Mouse (Mus musculus): ENCODE measurements around the gene Sytl1.
A peak's percentile ranks its signal among the peaks of the same experiment; 100 is the strongest.

The Sytl1 gene

DNA sequence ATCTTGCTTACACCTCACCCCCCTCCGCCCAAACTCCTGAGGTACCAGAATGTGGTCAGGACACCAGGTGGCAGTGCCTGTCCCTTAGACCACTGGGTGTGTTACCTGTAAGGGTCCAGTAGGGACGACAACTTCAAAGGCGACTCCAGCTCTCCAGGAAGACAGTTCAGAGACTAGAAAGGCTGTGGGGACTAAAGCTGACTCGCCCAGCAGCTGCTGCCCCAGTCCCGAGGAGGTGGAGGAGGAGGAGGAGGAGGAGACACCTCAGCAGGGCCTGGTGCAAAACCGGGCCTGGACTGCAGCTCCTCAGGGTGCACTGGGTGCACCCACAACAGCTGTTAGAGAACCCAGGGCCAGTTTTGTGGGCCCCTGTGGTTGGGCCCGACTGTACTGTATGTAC is at the start of gene Sytl1:
Gene Sytl1, minus strand, starts transcription at position 232 of the 400 bp plus-strand sequence.
- DNase-seq (ENCODE audit: extremely low spot score, low spot score) = no peak

DNA sequence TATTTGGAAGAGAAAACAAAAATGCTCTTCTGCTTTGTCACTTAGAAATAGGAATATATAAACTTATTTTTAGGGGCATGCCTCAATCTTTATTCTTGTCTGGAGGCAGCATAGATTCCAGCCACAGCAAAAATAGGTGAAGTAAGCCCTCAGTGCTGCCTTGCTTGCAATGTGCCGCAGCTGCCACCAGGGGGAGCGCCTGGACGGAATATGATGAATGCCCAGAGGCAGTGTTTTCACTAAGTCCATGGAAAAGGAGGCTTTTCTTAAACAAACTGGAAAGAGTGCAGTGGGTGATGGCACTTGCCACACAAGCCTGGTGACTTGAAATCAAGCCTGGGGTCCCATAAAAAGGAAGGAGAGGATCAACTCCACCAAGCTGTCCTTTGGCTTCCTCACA is 47.0 kb upstream of the Sytl1 start:
- peak; percentile 90 for DNase-seq (ENCODE audit: extremely low spot score, low spot score)

DNA sequence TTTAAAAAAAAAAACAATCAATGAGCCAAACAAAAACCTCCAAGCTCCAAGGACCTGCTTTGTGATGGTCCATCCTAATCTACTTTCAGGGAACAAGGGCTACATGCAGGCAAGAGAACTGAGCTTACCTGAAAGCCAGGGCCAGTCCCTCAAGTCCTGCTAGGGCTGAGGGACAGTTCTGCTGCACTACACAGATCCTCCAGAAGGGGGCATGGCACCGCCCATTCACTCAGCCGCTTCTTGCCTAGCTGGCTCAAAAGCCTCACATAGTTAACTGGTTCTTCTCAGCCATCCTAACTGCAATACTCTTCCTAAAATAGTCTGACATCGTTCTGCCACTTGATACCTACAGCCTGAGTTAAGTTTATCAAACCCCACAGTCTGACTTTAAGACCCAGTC is 44.4 kb upstream of the Sytl1 start:
- peak; percentile 51 for DNase-seq (ENCODE audit: extremely low spot score, low spot score)

DNA sequence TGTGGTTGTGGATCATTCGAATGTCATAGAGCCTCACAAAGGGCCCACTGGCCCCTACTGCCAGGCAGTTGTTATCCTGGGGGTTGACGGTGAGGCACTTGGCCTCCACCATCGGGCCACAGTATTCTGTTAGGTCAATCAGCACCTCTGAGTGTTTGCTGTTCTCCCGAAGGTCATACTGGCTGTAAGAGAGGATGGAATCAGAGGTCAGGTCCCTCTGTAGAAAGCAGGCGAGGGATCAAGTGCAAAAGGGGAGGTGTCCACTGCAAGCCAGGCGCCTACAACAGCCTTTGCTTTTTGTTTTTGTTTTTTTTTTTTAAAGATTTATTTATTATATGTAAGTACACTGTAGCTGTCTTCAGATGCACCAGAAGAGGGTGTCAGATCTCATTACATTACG is 42.9 kb upstream of the Sytl1 start:
- no peak for DNase-seq (ENCODE audit: extremely low spot score, low spot score)

DNA sequence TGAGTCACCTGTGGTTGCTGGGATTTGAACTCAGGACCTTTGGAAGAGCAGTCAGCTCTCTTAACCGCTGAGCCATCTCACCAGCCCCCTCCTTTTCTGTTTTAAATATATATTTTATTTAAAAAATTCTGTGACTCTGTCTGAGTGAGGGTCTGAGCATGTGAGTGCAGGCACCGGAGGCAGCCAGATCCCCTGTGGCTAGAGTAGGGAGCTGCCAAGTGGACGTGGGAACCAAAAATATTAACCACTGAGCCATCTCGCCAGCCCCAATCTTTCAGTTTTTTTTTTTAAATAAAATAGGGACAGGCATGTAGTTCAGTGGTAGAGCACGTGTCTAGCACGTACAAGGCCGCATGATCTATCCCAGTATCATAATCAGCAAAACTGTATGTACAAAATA is 41.9 kb upstream of the Sytl1 start:
- DNase-seq (ENCODE audit: extremely low spot score, low spot score) = no peak

DNA sequence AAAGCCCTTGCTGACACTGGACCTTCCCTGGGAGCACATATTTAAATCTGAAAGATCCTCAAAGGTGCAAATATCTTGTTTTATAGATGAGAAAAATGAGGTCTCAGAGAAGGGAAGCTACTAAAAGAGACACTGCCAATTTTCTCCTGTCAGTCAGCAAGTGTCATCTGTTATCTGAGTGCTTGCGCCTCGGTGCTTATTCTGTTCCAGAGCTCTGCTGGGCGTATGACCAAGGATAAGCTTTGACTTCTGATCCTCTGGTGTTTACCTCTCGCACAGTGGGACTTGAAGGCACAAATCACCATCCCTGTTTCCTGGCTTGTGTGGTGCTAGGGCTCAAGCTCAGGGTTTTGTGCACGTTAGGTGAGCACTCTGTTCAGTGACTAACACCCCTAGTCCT is 39.8 kb upstream of the Sytl1 start:
- DNase-seq (ENCODE audit: extremely low spot score, low spot score) = no peak

DNA sequence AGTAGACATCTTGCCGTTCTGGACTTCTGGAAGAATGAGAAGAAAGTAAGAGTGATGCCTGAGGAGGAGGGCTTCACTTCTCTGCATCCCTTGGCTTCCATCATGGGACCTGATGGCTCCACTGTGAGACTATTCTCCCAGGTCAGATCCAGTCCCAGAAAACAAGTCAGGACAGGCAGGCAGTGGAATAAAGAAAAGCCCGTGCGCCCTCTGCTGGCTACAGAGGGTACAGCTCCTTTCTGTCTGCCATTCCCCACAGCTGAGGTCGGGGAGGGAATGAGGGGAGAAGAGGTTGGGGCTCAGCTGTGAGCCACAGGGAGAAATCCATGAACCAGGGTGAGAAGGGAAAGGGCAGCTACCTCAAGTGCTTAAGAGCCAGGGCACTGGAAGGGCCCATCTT is 38.9 kb upstream of the Sytl1 start:
- peak; percentile 84 for DNase-seq (ENCODE audit: extremely low spot score, low spot score)

DNA sequence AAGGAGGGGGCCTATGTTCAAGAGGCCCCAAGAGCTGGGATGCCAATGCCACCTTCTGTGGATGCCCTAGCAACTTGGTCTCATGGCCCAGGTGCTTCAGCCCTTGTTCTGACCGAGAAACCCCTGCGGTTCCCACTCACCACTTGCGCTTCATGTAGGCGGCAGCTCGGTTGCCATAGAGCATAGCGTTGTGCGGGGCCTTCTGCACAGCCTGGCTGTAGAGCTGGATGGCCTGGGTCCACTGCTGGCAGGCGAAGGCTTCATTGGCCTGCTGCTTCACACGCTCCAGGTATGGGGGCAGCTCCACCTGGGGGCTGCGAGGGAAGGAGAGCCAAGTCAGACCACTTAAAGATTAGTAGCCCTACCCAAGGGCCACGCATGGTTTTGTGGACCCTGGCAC is 37.5 kb upstream of the Sytl1 start:
- DNase-seq (ENCODE audit: extremely low spot score, low spot score) = no peak

DNA sequence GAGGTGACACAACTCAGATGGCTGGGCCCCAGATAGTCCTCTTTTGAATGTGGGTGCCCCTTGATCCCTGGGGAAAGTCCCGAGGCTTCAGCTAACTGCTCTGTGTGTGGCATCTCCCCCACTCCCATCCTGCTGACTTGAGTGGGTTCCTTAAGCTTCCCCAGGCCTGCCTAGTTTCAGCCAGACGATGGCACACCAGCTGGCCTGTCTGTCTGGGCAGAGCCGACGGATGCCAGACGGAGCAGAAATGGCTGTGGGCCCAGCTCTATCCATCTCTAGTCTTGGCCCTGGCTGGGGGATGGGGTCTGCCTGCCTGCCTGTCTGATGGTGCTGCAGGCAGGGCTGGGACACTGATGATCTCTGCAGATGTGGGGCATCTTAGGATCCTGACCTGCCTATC is 36.8 kb upstream of the Sytl1 start:
- no peak for DNase-seq (ENCODE audit: extremely low spot score, low spot score)

DNA sequence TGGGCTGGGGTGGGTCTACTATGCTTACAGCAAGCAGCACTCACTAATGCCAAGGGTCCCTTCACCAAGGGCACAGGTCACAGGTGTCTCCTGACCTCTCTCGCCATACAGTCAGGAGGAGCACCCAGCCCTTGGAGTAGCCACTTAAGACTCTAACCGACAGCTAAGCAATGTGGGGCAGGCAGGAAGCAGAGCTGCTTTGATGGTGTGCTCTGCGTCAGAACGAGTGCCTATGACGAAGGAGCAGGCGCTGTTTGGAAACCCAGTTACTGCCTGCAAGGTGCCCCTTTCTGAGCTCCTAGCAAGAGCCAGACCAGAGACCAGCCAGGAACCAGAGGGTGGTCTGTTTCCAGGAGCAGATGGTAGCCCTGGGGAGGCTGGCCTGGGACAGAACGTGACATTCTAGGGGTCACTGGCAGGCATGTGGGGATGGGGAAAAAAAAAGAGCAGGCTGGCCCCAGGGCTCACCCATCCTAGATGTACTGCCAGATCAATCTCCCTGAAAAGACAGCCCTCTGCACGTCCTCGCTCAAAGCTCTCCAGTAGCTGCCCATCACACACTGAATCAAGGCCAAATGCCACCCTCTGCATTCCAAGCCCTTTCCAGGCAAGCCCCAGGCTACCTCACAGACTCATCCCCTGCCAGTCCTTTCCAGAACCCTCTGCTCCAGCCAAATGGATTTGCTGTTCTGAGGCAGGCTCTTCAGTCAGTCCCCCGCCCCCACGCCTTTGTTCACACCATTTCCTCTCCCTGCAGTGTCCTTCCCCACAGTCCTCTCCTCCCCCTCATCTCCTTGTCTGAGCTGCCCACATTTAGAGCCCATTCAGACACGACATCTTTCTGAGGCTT is 35.8 kb upstream of the Sytl1 start:
- DNase-seq (ENCODE audit: extremely low spot score, low spot score) = peak; percentile 35

DNA sequence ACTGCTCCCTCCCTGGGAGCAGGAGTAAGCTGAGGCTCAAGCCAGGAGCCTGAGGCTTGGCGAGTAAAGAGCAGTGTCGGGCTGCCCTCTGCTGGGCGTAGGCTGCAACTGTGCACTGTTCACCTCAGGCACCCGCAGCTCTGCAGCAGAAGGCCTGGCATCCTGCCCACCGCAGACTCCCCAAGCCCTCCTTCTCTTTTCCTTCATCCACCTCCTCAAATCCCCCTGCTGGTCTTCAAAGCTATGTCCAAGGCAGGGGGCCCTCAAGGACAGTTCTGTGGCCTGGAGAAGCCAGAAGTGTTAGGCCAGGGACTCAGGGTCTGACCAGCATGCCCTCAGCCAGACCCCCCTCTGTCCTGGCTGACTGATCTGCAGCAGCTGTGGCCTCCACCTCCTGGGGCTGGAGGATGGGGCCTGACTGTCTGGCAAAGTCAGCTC is 34.9 kb upstream of the Sytl1 start:
- peak; percentile 85 for DNase-seq (ENCODE audit: extremely low spot score, low spot score)

DNA sequence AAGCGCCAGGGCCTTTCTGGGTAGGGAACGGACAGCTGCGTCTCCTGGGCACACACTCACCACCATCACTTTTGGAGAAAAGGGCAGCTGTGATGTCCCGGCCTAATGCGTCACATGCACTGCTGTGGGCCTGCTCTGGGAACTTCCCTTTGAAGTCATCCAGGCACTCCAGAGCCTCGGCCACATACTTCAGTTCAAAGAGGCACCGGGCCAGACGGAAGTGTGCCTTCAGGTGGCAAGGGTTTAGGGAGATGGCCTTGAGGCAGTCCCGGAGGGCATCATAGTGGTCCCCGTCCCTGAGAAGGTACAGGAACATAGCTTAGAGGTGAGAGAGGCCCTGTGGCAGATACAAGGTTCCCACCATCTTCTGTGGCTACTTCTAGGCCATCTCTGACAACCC is 34.4 kb upstream of the Sytl1 start:
- no peak for DNase-seq (ENCODE audit: extremely low spot score, low spot score)

DNA sequence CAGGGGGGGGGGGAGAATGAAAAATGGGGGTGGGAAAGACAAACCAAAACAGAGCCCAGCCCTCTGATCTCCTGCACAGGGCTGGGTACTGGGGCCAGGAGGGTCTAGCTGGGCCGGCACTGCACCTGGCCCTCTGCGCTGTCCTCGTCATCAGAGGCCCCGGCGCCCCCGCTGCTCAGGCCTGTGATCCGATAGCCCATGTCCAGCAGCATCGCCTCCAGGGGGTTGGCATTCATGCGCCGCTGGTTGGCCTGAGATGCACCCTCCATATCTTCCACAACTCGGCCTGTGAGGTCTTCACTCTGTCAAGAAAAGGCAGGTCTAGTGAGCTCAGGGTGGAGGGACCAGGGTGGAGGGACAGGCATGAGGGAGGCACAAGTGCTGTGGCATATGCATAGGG is 31.2 kb upstream of the Sytl1 start:
- DNase-seq (ENCODE audit: extremely low spot score, low spot score) = no peak

DNA sequence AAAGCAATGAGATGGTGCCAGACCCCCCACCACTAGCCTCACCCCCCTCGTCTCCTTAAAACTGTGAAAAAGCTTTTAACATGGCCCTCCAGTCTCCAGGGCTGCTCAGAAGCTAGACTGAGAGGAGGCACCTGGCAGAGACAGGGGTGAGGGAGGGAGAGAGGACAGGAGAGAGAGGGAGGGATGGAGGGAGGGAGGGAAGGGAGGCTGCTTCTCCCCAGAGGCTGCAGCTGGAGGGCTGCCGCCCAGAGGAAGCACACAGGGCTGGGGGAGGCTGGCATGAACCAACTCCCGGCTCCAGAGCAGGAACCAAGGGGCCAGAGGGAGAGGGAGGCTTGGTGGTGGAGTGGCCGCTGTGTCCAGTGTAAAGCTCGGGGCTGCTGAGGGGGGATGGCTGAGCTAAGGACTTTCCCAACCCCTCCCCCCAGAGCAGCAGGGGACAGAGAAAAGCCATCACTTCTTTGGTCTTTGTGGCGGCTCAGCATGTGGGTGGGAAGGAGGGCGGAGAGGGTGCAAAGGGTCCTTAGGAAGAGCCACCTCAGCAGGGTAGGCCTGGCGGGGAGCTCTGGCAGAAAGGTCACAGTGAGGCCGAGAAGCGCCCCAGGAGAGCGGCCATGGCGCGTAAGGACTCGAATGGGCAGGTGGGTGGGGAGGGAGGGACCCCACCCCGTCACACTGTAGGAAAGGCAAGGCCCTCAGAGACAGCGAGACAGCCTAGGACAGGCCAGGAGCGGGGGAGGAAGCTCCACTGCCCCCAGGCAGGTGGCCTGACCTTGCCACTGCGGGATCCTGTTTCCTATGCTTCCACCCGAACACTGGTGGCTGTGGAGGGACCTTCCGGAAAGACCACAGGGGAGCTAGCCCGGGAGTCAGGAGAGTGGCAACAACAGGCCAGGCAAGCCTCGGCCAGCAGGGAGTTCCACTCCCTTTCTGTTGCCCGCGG is 30.3 kb upstream of the Sytl1 start:
- DNase-seq (ENCODE audit: extremely low spot score, low spot score) = peak; percentile 53

DNA sequence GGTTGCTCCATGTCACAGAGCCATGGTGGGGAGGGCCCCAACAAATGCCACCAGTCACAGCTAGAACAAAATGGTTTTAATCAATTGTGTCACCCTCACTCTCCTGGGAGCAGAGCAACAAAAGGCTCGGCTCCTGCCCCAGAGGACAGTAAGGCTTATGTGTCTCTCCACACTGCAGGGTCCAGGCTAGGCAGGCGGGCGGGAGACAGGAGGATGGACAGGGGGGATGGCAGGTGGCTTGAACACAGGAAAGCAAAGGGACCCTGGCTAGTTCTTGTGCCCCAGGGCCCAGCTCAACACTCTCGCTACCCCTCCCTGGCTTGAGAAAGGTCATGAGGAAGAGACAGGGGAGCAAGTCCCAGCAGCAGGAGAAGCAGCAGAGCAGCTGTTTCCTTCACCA is 29.5 kb upstream of the Sytl1 start:
- DNase-seq (ENCODE audit: extremely low spot score, low spot score) = no peak

DNA sequence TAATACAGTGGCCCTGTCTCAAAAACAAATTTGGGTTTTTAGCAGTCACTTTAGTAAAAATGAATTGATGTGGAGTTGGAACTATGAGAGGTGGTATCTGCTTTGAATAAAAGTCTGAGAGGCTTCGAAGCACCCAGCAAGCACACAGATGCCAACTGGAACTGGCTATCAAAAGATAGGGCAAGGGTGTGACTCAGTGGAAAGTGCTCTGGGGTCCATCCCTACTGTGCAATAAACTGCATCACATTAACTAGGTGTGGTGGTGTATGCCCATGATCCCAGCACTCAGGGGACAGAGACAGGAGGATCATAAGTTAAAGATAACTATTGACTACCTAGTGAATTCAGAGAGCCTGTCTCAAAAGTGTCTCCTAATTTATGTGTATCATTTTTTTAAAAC is 28.3 kb upstream of the Sytl1 start:
- DNase-seq (ENCODE audit: extremely low spot score, low spot score) = no peak

DNA sequence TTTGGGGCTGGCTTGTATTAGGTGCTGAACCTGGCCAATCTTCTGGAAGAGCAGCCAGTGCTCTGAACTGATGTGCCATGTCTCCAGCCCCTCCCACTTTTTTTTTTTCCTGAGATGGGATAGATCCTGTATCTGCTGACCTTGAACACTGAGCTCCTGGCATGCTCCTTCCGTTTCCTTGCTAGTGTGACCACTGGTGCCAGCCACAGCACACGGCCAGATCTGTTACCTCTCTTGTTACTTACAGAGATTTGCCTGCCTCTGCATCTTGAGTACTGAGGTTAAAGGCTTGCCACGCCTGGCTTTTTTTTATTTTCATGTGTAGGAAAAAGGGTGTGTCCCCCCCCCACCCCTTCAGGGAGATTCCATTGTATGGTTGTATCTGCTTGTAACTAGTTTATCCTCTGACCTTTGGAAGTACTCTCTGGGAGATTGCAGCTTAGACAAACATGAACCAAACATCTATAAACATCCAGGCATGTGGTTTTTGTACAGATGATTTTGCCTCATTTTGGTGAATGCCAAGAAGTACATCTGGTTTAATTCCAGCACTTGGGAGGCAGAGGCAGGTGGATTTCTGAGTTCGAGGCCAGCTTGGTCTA is 23.7 kb upstream of the Sytl1 start:
- no peak for DNase-seq (ENCODE audit: extremely low spot score, low spot score)

DNA sequence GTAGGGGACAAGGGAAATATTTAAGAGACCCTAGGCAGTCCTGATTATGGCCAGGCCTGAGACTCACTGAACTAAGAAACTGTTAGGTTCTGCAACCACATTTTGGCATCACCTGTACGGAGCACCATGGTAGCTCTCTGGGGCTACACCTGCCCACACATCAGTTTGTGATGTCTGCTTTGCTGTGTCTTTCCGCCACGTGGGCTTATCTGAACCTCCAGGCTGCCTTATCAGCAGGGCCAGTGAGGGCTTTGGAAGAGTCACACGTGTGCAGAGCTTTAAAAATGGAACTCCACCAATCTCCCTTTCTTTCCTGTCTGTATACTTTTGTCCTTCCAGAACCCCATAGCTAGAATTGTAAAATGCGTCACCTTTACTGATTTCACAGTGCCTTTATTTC is 23.0 kb upstream of the Sytl1 start:
- DNase-seq (ENCODE audit: extremely low spot score, low spot score) = no peak

DNA sequence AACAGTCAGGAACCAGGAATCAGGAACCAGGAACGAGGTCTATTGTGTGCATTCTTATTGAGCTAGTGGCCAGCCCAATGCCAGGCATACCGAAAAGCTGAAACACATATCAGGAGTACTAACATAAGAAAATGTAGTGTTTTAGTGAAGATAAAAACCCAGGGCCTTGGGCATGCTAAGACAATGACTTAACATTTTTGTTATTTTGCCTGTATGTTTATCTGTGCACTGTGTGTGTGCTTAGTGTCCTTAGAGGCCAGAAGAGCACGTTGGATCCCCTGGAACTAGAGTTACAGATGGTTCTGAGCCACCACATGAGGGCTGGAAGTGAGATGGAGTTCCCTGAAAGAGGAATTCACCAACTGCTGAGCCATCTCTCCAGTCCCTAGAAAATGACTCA is 22.4 kb upstream of the Sytl1 start:
- DNase-seq (ENCODE audit: extremely low spot score, low spot score) = no peak

DNA sequence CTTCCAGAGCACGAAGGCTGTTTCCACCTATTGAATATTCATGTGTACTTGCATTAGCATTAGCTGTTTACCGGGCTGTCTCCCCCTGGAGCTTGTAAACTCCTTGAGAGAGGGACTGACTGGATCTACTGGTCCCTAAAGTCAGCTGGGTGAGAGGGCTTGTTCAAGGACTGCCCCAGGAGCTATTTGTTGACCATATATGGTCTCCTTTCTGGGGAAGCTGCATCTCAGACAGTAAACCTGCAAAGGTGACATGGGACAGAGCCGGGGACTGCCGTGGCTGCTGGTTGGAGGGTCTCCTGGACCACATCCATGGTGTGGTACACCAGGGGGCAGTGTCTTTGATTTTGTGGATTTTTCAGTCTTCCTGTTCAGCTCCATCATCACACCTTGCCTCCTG is 19.7 kb upstream of the Sytl1 start:
- peak; percentile 45 for DNase-seq (ENCODE audit: extremely low spot score, low spot score)

DNA sequence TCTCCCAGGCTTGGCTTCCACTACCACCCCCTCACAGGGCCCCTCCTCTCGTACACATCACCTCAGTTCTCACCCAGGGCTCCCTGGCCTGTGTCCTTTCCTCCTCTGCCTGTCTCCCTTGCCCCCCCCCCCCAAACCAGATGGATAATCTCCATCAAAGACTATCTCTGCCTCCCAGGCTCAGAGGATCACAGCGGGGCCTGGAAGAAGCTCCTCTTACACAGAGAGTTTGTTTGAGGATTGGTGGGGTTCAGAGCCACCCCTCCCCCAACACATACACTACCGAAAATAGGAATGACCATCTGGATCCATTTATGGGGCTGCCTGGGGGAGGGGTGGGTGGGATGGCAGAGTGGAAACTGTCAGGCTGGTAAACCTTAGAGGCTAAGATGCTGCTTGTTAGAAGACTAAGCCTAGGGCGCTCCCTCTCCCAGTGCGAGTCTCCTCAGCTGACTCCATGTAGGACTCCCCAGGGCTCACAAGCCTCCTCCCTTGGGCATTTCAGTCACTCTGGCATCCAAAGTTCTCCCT is 19.1 kb upstream of the Sytl1 start:
- DNase-seq (ENCODE audit: extremely low spot score, low spot score) = peak; percentile 73

DNA sequence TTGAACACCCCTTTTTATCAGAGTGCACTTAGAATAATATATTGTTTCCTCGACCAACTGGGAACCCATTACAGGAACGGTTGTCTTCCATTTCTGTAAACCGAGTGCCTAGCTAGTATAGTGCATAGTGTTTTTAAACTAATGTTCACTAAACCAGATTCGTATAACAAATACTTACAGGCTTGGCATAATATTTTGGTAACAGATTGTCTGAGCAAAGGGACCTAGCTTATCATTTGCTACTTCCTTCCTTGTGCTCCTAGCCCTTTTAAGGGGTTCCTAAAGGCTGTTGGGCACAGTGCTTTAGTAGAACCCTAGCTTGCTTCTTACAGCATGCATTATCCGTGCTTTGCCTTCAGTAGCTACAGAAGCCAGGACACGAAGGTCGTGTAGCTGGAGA is 18.6 kb upstream of the Sytl1 start:
- no peak for DNase-seq (ENCODE audit: extremely low spot score, low spot score)

All from neural tube, embryonic 10.5 days (tissue).